Mouse (Mus musculus) heart, embryonic 14.5 days (tissue): Measurements from ENCODE around the gene Pla2r1. TPM values are rescaled to one million over a fixed set of nuclear protein-coding genes. Genes with fewer than 3 reads are reported as not detected.

Experiments
- ATAC-seq: fragments of 200-750 bp; cut with Nextera tagmentation; 2 replicates; pipeline ENCODE4 v1.8.0; 2017; ENCODE audit warnings: low read depth, moderate TSS enrichment; ENCODE audit not compliant: insufficient number of reproducible peaks, insufficient read depth, low FRiP score
- H3K27ac ChIP-seq, 2 experiments: fragments of 200-500 bp in 1 of 2; fragments of 300-500 bp in 1 of 2; sonication (generic) in 1 of 2; replicated peaks in 1 of 2; 2 replicates each; pipeline ENCODE4 v1.5.1; 2012 to 2014; ENCODE audit warnings: low read depth in 2 of 2, low read length in 2 of 2, control low read depth in 1 of 2, mild to moderate bottlenecking in 1 of 2, mixed read lengths in 1 of 2; ENCODE audit not compliant: control insufficient read depth in 1 of 2, insufficient read depth in 1 of 2
- H3K27me3 ChIP-seq: fragments of 300-500 bp; sonication (generic); 2 replicates; pipeline ENCODE4 v1.6.1; 2014; ENCODE audit warnings: mild to moderate bottlenecking, low read length, control low read depth; ENCODE audit not compliant: control insufficient read depth, insufficient read depth
- H3K36me3 ChIP-seq: fragments of 300-500 bp; sonication (generic); 2 replicates; pipeline ENCODE4 v1.6.1; 2014; ENCODE audit warnings: mild to moderate bottlenecking, control low read depth, low read length, mixed read lengths; ENCODE audit not compliant: control insufficient read depth, insufficient read depth
- H3K4me1 ChIP-seq, 2 experiments: fragments of 200-500 bp in 1 of 2; fragments of 300-500 bp in 1 of 2; sonication (generic) in 1 of 2; 2 replicates each; pipeline ENCODE4 v1.6.1; 2012 to 2014; ENCODE audit warnings: low read length in 2 of 2, control low read depth in 1 of 2, mixed read lengths in 1 of 2; ENCODE audit not compliant: control insufficient read depth in 2 of 2, insufficient read depth in 2 of 2
- H3K4me2 ChIP-seq: fragments of 300-500 bp; sonication (generic); 2 replicates; pipeline ENCODE4 v1.6.1; 2014; ENCODE audit warnings: mild to moderate bottlenecking, low read length
- H3K4me3 ChIP-seq, 2 experiments: fragments of 200-500 bp in 1 of 2; fragments of 300-500 bp in 1 of 2; sonication (generic) in 1 of 2; 2 replicates each; pipeline ENCODE4 v1.5.1; 2012 to 2014; ENCODE audit warnings: low read length in 2 of 2, mild to moderate bottlenecking in 2 of 2, control low read depth in 1 of 2, low read depth in 1 of 2, moderate library complexity in 1 of 2; ENCODE audit not compliant: control insufficient read depth in 1 of 2, insufficient read depth in 1 of 2
- H3K9ac ChIP-seq: fragments of 300-500 bp; sonication (generic); 2 replicates; pipeline ENCODE4 v1.6.1; 2014; ENCODE audit warnings: mild to moderate bottlenecking, low read length
- H3K9me3 ChIP-seq: fragments of 300-500 bp; sonication (generic); 2 replicates; pipeline ENCODE4 v1.6.1; 2016; ENCODE audit warnings: low read length, control low read depth; ENCODE audit not compliant: control insufficient read depth
- WGBS: fragments of 180-500 bp; shearing (Covaris S2); extraction: QIAGEN DNeasy Blood & Tissue Kit; methylation state at CpG from one replicate; pipeline ENCODE4 v1.1.7; 2014; 5-methylcytosine and 5-hydroxymethylcytosine counted together
- polyA plus RNA-seq: library from polyadenylated mRNA; unstranded; fragments of >200 nt; fragmentation: Nextera tagmentation; extraction: Ambion mirVana; gene quantifications from 2 replicates; pipeline ENCODE4 v1.2.1, GENCODE M21; 2014

Pla2r1 gene
- polyA plus RNA-seq, 1 experiment from 2014 or later: 3.6 TPM

- WGBS: 94% methylated on average over 8 of the region's 8 CpGs
- Histone ChIP-seq H3K4me3 (no peak overlapping the region), H3K4me2 (no peak overlapping the region), H3K27ac (no peak overlapping the region), H3K9ac (no peak overlapping the region), H3K9me3 (no peaks in the 10 kb centered on the region), H3K36me3 (no peaks in the 10 kb centered on the region), H3K27me3 (no peaks in the 10 kb centered on the region), H3K4me1 (peaks cover 10 to 14% of the 10 kb centered on the region in 2 experiments; a peak in 3 of 4 replicates)
- ATAC-seq: no peak
Measured at GRCm38 (mm10) chr2:60550521-60550920, 2.6 kb downstream of the Pla2r1 start.

GRCm38 (mm10) chr2:60549851-60550250 lies 3.3 kb downstream of the Pla2r1 start:
- Histone ChIP-seq H3K9me3 (no peaks in the 10 kb centered on the region), H3K36me3 (no peaks in the 10 kb centered on the region), H3K27me3 (no peaks in the 10 kb centered on the region), H3K4me1 (peaks cover 10 to 14% of the 10 kb centered on the region in 2 experiments; a peak in 3 of 4 replicates), H3K4me2 (no peak overlapping the region), H3K27ac (no peak overlapping the region), H3K9ac (no peak overlapping the region), H3K4me3 (no peak overlapping the region)
- ATAC-seq: no peak
- WGBS: 92% methylated on average over 2 of the region's 2 CpGs

GRCm38 (mm10) chr2:60546082-60546481 lies 7.0 kb downstream of the Pla2r1 start:
- peaks cover 0 to 4% of the 10 kb centered on the region in 2 experiments; a peak in 1 of 4 replicates for H3K4me1 ChIP-seq
- no peak overlapping the region for H3K9ac ChIP-seq
- no peak overlapping the region for H3K4me3 ChIP-seq
- H3K36me3 ChIP-seq: no peaks in the 10 kb centered on the region
- no peak for ATAC-seq
- no peaks in the 10 kb centered on the region for H3K27me3 ChIP-seq
- H3K9me3 ChIP-seq: no peaks in the 10 kb centered on the region
- no peak overlapping the region for H3K4me2 ChIP-seq
- H3K27ac ChIP-seq: no peak overlapping the region
- 82% methylated on average over 4 of the region's 4 CpGs for WGBS

GRCm38 (mm10) chr2:60544006-60544405 lies 9.1 kb downstream of the Pla2r1 start:
- H3K4me3 ChIP-seq: no peak overlapping the region
- H3K9me3 ChIP-seq: no peaks in the 10 kb centered on the region
- WGBS: 78% methylated on average over 5 of the region's 5 CpGs
- H3K27ac ChIP-seq: no peak overlapping the region
- no peak for ATAC-seq
- peaks cover 0 to 7% of the 10 kb centered on the region in 2 experiments; a peak in 1 of 4 replicates for H3K4me1 ChIP-seq
- H3K27me3 ChIP-seq: no peaks in the 10 kb centered on the region
- H3K9ac ChIP-seq: no peak overlapping the region
- no peaks in the 10 kb centered on the region for H3K36me3 ChIP-seq
- H3K4me2 ChIP-seq: no peak overlapping the region

- H3K9ac ChIP-seq: no peak overlapping the region
- WGBS: 63% methylated on average over 5 of the region's 5 CpGs
- no peak for ATAC-seq
- H3K27ac ChIP-seq: no peak overlapping the region
- no peak overlapping the region for H3K4me3 ChIP-seq
- H3K4me1 ChIP-seq: peaks cover 0 to 7% of the 10 kb centered on the region in 2 experiments; a peak in 1 of 4 replicates
- H3K9me3 ChIP-seq: no peaks in the 10 kb centered on the region
- H3K4me2 ChIP-seq: no peak overlapping the region
- H3K27me3 ChIP-seq: no peaks in the 10 kb centered on the region
- no peaks in the 10 kb centered on the region for H3K36me3 ChIP-seq
Measured at GRCm38 (mm10) chr2:60541745-60542144, 11.4 kb downstream of the Pla2r1 start.

- H3K9me3 ChIP-seq: no peaks in the 10 kb centered on the region
- no peaks in the 10 kb centered on the region for H3K36me3 ChIP-seq
- WGBS: 86% methylated on average over 8 of the region's 8 CpGs
- no peaks in the 10 kb centered on the region for H3K27me3 ChIP-seq
- no peak overlapping the region for H3K4me2 ChIP-seq
- no peak overlapping the region for H3K27ac ChIP-seq
- H3K4me1 ChIP-seq: peaks cover 0 to 7% of the 10 kb centered on the region in 2 experiments; a peak in 1 of 4 replicates
- no peak overlapping the region for H3K9ac ChIP-seq
- no peak for ATAC-seq
- H3K4me3 ChIP-seq: no peak overlapping the region
Measured at GRCm38 (mm10) chr2:60540346-60540745, 12.8 kb downstream of the Pla2r1 start.

GRCm38 (mm10) chr2:60538710-60539109 lies 14.4 kb downstream of the Pla2r1 start:
- Histone ChIP-seq H3K4me3 (no peak overlapping the region), H3K4me2 (no peak overlapping the region), H3K9ac (no peak overlapping the region), H3K27me3 (no peaks in the 10 kb centered on the region), H3K27ac (no peak overlapping the region), H3K4me1 (0 out of 4 replicates have a peak, but pooled peaks cover 0 to 7% of the 10 kb centered on the region in 2 experiments), H3K36me3 (no peaks in the 10 kb centered on the region), H3K9me3 (no peaks in the 10 kb centered on the region)
- 75% methylated on average over 5 of the region's 5 CpGs for WGBS
- ATAC-seq: no peak

- Histone ChIP-seq H3K27ac (no peak overlapping the region), H3K27me3 (no peaks in the 10 kb centered on the region), H3K4me3 (no peak overlapping the region), H3K4me2 (no peak overlapping the region), H3K36me3 (no peaks in the 10 kb centered on the region), H3K9me3 (no peaks in the 10 kb centered on the region), H3K4me1 (0 out of 4 replicates have a peak, but pooled peaks cover 0 to 7% of the 10 kb centered on the region in 2 experiments), H3K9ac (no peak overlapping the region)
- 90% methylated on average over 4 of the region's 4 CpGs for WGBS
- ATAC-seq: no peak
Measured at GRCm38 (mm10) chr2:60538274-60538673, 14.8 kb downstream of the Pla2r1 start.
